Mouse (Mus musculus) testis, postnatal 10 days (tissue): Measurements from ENCODE around the gene Dusp7.

Source experiments
- DNase-seq: peaks from one replicate; pipeline ENCODE4 v3.0.0; 2021; ENCODE audit warnings: low spot score

Gene Dusp7

DNA sequence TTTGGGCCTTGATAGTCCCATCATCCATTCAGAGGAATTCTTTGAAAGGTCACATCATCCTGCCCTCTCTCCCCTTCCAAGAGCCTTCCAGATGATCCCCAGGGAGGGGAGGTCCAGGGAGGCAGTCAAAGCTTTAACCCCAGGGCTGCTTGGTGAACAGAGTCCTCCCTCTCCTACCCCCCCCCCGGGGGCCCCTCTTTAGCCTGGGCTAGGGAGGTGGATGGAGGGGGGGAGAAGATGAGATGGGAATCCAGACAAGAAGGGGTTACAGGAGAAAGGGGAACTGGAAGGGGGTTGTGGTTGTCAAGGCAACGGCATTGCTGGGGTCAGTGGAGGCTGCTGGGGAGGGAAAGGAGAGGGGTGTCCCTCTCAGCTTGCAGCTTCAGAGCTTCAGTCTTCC is 52.2 kb downstream of the Dusp7 start:
- DNase-seq, result no peak

DNA sequence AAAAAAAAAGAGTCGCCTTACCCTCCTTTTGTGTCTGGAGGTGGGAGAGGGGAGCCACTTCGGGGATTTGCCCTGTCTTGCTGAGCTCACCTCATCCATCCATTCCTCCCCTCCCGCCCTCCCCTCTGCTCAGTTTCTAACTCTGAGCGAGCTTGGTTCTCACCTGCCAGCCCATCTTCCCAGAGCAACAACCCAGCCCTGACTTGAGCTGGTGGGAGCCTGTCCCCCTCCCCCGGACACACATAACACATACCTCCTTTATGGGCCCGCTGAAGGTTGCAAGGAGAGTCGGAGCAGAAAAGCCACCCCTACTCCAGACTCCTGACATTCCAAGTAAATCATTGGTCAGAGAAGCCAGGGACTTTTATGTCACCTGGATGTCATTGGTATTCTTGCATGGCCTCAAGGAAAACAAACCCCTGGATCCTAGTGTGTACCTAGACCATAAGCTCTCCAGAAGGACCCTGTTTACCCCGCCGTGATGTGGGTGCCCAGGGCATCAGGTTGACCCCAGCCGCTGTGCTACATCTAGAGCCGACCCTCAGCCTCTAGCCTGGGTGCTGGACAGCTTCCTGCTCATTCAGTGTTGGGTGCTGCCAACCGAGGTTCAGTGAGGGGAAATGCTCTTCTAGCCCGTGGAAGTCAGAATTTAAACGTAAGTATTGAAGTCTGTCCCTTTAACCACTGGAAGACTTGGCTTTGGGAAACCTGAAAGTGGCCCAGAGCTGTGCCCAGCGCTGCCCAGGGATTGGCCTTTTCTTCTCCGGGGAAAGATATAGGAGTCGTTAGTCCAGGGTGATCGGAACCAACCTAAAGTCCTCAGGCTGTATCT is 52.8 kb downstream of the Dusp7 start:
- DNase-seq, result no peak

DNA sequence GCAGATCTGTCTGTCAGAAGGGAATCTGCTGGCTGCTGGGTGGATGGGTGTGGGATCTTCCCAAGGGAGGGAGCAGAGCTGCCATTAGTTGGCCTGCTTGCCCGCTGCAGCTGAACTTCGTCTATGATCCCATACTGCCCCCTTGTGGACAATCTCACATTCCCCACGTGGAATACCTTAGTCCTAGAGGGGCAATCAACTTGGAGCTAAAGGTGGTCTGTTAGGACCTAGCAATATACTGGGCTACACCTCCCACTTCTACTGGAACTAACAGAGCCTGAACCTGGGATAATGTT is 53.4 kb downstream of the Dusp7 start:
- peak; percentile 86 for DNase-seq
